Mouse (Mus musculus): ENCODE data around the gene Zfp189.

DNA sequence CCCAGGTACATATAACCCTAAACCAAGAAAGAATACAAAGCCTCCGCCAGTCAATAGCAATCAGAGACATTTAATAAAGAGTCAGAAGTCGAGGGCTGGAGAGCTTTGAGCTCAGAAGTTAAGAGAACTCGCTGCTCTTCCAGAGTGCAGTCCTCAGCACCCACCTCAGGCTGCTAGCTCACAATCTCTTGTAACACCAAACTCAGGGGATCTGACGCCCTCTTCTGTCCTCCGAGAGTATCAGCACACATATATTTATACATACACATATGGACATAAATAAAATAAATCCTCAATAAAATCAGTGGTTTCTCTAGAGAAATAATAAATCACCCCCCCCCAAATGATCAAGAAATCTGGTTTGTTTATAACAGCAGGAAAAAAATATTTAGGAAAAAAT, 1.5 kb upstream of the Zfp189 start:
- TF ChIP-seq EP300 (IDR thresholded peaks at IDR 0.05) (no peak), CTCF (IDR thresholded peaks at IDR 0.05) (peak; percentile 28; the same call in 1 of the 2 replicates)
